Mouse (Mus musculus) left cerebral cortex, postnatal 4 days (tissue): ENCODE results near the gene Tnfrsf14. TPM values are rescaled to one million over a fixed set of nuclear protein-coding genes. Genes with fewer than 3 reads are reported as not detected.

Experiments
- DNase-seq: peaks from one replicate; pipeline ENCODE4 v3.0.0-alpha.2; 2022
- intact Hi-C: fragments of 180-260 bp; cut with DNase I; formaldehyde crosslinking; loops from one replicate; pipeline ENCODE4 v1.15.1; 2025
- total RNA-seq, 2 experiments: library from RNA; stranded (reverse); gene quantifications; 2 replicates each; pipeline ENCODE4 v1.2.3; 2021

Tnfrsf14 gene
- 1 to 10 TPM in 1 of 2 experiments, under 1 TPM in 1; 0.58 to 1.1 TPM for total RNA-seq

GRCm38 (mm10) chr4:154928395-154929087, at the start of gene Tnfrsf14:
Gene Tnfrsf14 (minus strand): TSS chr4:154928563.
- no peak for DNase-seq
- intact Hi-C loops, result no loop called here

GRCm38 (mm10) chr4:154974163-154974611, 45.8 kb upstream of the Tnfrsf14 start:
- intact Hi-C loops, result no loop called here
- DNase-seq, result no peak

- DNase-seq, result no peak
- intact Hi-C loops, result no loop called here
Observed at GRCm38 (mm10) chr4:154972546-154972945, 44.2 kb upstream of the Tnfrsf14 start.

- DNase-seq, result peak; percentile 69
- intact Hi-C loops, result no loop called here
Observed at GRCm38 (mm10) chr4:154967173-154967572, 38.8 kb upstream of the Tnfrsf14 start.

GRCm38 (mm10) chr4:154965856-154966255, 37.5 kb upstream of the Tnfrsf14 start:
- intact Hi-C loops, result no loop called here
- DNase-seq, result no peak

- DNase-seq, result no peak
Observed at GRCm38 (mm10) chr4:154964581-154965235, 36.3 kb upstream of the Tnfrsf14 start.

GRCm38 (mm10) chr4:154963901-154964580, 35.7 kb upstream of the Tnfrsf14 start, which contains the start of gene Pank4:
Gene Pank4 (plus strand): TSS chr4:154964123.
- intact Hi-C loops, result no loop called here
- peak; percentile 92 for DNase-seq

More at GRCm38 (mm10) chr4:154964581-154965235, 36.3 kb upstream of the Tnfrsf14 start:
- intact Hi-C loops, result no loop called here

GRCm38 (mm10) chr4:154963190-154963836, 35.0 kb upstream of the Tnfrsf14 start:
- DNase-seq, result no peak
- intact Hi-C loops, result no loop called here

GRCm38 (mm10) chr4:154962683-154963082, 34.3 kb upstream of the Tnfrsf14 start:
- intact Hi-C loops, result no loop called here

GRCm38 (mm10) chr4:154961911-154962310, 33.5 kb upstream of the Tnfrsf14 start:
- no peak for DNase-seq
- intact Hi-C loops, result no loop called here

More at GRCm38 (mm10) chr4:154962683-154963082, 34.3 kb upstream of the Tnfrsf14 start:
- no peak for DNase-seq

- intact Hi-C loops, result no loop called here
- no peak for DNase-seq
Observed at GRCm38 (mm10) chr4:154961226-154961738, 32.9 kb upstream of the Tnfrsf14 start.

- DNase-seq, result peak; percentile 81
Observed at GRCm38 (mm10) chr4:154960690-154961225, 32.4 kb upstream of the Tnfrsf14 start, which contains the start of gene Hes5. Gene Hes5 (plus strand): TSS chr4:154960923.

GRCm38 (mm10) chr4:154960021-154960689, 31.8 kb upstream of the Tnfrsf14 start:
- no peak for DNase-seq
- intact Hi-C loops, result no loop called here

More at GRCm38 (mm10) chr4:154960690-154961225, 32.4 kb upstream of the Tnfrsf14 start, which contains the start of gene Hes5:
- intact Hi-C loops, result no loop called here

- intact Hi-C loops, result no loop called here
- DNase-seq, result no peak
Observed at GRCm38 (mm10) chr4:154958621-154959020, 30.3 kb upstream of the Tnfrsf14 start.

- intact Hi-C loops, result no loop called here
- DNase-seq, result peak; percentile 92
Observed at GRCm38 (mm10) chr4:154958171-154958570, 29.8 kb upstream of the Tnfrsf14 start.

- peak; percentile 51 for DNase-seq
- intact Hi-C loops, result no loop called here
Observed at GRCm38 (mm10) chr4:154957289-154957993, 29.1 kb upstream of the Tnfrsf14 start.

GRCm38 (mm10) chr4:154956604-154957003, 28.2 kb upstream of the Tnfrsf14 start:
- no peak for DNase-seq
- intact Hi-C loops, result no loop called here

- intact Hi-C loops, result no loop called here
- DNase-seq, result peak; percentile 84
Observed at GRCm38 (mm10) chr4:154952461-154953241, 24.3 kb upstream of the Tnfrsf14 start.
